Mouse (Mus musculus) spleen, adult 2 months (tissue): ENCODE measurements around the gene Gm10424. TPM values are rescaled to one million over a fixed set of nuclear protein-coding genes. Genes with fewer than 3 reads are reported as not detected.
"Not testable (repeated sequence)": the region's sequence is repeated elsewhere in the genome, so short reads cannot be mapped to it uniquely, and the experiment has no call there.

ENCODE experiments used
- DNase-seq, 2 experiments: peaks; one replicate each; pipeline versions ENCODE4 v3.0.0 to v3.0.0-alpha.2; 2012 to 2021; ENCODE audit warnings: low spot score in 2 of 2, low read depth in 1 of 2
- H3K27ac ChIP-seq: fragments of 200-500 bp; 2 replicates; pipeline ENCODE4 v1.5.1; 2012; ENCODE audit warnings: low read length, inconsistent platforms; ENCODE audit not compliant: insufficient read depth
- H3K27me3 ChIP-seq: fragments of 200-500 bp; 2 replicates; pipeline ENCODE4 v1.6.1; 2012; ENCODE audit warnings: mild to moderate bottlenecking, moderate library complexity, low read length, inconsistent platforms; ENCODE audit not compliant: control insufficient read depth, insufficient read depth
- H3K36me3 ChIP-seq: fragments of 200-500 bp; 2 replicates; pipeline ENCODE4 v1.6.1; 2012; ENCODE audit warnings: mild to moderate bottlenecking, low read length, inconsistent platforms; ENCODE audit not compliant: control insufficient read depth, insufficient read depth
- H3K4me1 ChIP-seq: fragments of 200-500 bp; 2 replicates; pipeline ENCODE4 v1.6.1; 2011; ENCODE audit warnings: inconsistent platforms; ENCODE audit not compliant: control insufficient read depth, insufficient read depth, insufficient read length
- H3K4me3 ChIP-seq: fragments of 200-500 bp; 2 replicates; pipeline ENCODE4 v1.5.1; 2011; ENCODE audit warnings: mild to moderate bottlenecking, inconsistent platforms; ENCODE audit not compliant: insufficient read depth, insufficient read length; ENCODE audit errors: extremely low read depth
- WGBS: fragments of 180-500 bp; shearing (Covaris S2); methylation state at CpG from one replicate; pipeline ENCODE4 v1.1.7; 2018; 5-methylcytosine and 5-hydroxymethylcytosine counted together
- polyA plus RNA-seq: library from polyadenylated mRNA; depleted of rRNA; stranded (reverse); fragments of >200 nt; gene quantifications from 2 replicates; pipeline ENCODE4 v1.2.3, GENCODE M21; 2012; rRNA removed

Gene Gm10424
- not detected in 2 replicates for polyA plus RNA-seq

GRCm38 (mm10) chr5:95272668-95273067, at the start of gene Gm10424:
TSS of gene Gm10424 (minus strand) at chr5:95272768.
- not testable (repeated sequence) for H3K36me3 ChIP-seq, H3K27ac ChIP-seq, H3K4me1 ChIP-seq, H3K27me3 ChIP-seq, H3K4me3 ChIP-seq, DNase-seq
- WGBS: no CpG with 5 or more reads among the region's 1 CpGs

GRCm38 (mm10) chr5:95305611-95306010, 33.0 kb upstream of the Gm10424 start, which contains the start of gene Gm3259:
TSS of gene Gm3259 (plus strand) at chr5:95305911.
- not testable (repeated sequence) for H3K27me3 ChIP-seq, H3K27ac ChIP-seq, H3K4me3 ChIP-seq, DNase-seq, H3K36me3 ChIP-seq, H3K4me1 ChIP-seq
- WGBS: 51% methylated on average over 2 of the region's 2 CpGs

Other genes starting within 250 kb of the Gm10424 start
- not detected in 2 replicates for gene Gm7942, start 165.8 kb downstream of the Gm10424 start, polyA plus RNA-seq
- not detected in 2 replicates for gene Gm16513, start 90.1 kb downstream of the Gm10424 start, polyA plus RNA-seq
- not detected in 2 replicates for gene Gm3259, start 33.1 kb upstream of the Gm10424 start, polyA plus RNA-seq
- gene D5Ertd577e, start 184.0 kb upstream of the Gm10424 start, polyA plus RNA-seq: not detected in 2 replicates
- not detected in 2 replicates for gene Gm3286, start 238.0 kb upstream of the Gm10424 start, polyA plus RNA-seq